Mouse (Mus musculus): Measurements from ENCODE around the gene C2cd4b. TPM values are rescaled to one million over a fixed set of nuclear protein-coding genes. Genes with fewer than 3 reads are reported as not detected.

C2cd4b gene
- total RNA-seq, 2 experiments from 2014 or later: not detected

Other genes with a start within 250 kb of the C2cd4b start
- gene Tln2, start 199.7 kb upstream of the C2cd4b start, total RNA-seq (2015; ENCODE audit: low replicate concordance): 3.2 TPM in 1 of 2 replicates, not detected in the other
- gene Tln2, start 199.7 kb upstream of the C2cd4b start, total RNA-seq (2017; ENCODE audit: low replicate concordance): 0.26 TPM in 1 of 2 replicates, not detected in the other
- not detected in 2 replicates for gene C2cd4a, start 72.9 kb downstream of the C2cd4b start, total RNA-seq (2015; ENCODE audit: low replicate concordance)
- not detected in 2 replicates for gene C2cd4a, start 72.9 kb downstream of the C2cd4b start, total RNA-seq (2017; ENCODE audit: low replicate concordance)
- gene Vps13c, start 81.0 kb downstream of the C2cd4b start, total RNA-seq (2015; ENCODE audit: low replicate concordance): 13.8 and 15.1 TPM in 2 replicates
- 6.1 and 10.1 TPM in 2 replicates for gene Vps13c, start 81.0 kb downstream of the C2cd4b start, total RNA-seq (2017; ENCODE audit: low replicate concordance)

Data from erythroid progenitor cell, adult 5-6 weeks (primary cell).